Mouse (Mus musculus) right cerebral cortex, adult 2 months (tissue): ENCODE measurements at regions not wholly inside any gene's neighbourhood (a gene's known extent, or its start where the extent isn't known, plus 50 kb on each side); places are given as distances from the start of the nearest gene placed in this dataset.
"Not testable (repeated sequence)": the region's sequence is repeated elsewhere in the genome, so short reads cannot be mapped to it uniquely, and the experiment has no call there.

Source experiments
- DNase-seq, 2 experiments: peaks; one replicate each; pipeline ENCODE4 v3.0.0; 2021 to 2022; ENCODE audit warnings: low spot score in 2 of 2

- DNase-seq = peak; percentile 57 to 67
Measured at GRCm38 (mm10) chr5:102123285-102123684, 53.6 kb upstream of the Wdfy3 start.

DNA sequence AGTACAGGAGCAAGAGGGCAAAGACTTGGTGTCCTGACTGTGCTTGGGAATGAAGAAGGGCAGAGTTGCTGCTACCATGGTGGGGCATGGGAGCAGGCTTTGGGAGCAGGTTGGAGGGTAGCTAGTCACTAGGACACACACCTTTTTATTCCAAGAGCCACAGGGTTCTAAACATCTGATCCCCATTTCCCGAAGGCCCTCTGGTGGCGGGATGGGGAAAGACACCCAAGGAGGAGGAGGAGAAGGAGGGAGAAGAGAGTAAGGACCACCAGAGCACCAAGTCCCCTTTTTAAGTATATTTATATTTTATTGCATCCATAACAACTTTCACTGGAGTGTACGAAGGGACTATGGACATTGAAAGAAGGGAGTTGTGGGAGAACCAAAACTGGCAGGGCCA is 57.0 kb upstream of the Wdfy3 start:
- DNase-seq = peak; percentile 44 to 62

DNA sequence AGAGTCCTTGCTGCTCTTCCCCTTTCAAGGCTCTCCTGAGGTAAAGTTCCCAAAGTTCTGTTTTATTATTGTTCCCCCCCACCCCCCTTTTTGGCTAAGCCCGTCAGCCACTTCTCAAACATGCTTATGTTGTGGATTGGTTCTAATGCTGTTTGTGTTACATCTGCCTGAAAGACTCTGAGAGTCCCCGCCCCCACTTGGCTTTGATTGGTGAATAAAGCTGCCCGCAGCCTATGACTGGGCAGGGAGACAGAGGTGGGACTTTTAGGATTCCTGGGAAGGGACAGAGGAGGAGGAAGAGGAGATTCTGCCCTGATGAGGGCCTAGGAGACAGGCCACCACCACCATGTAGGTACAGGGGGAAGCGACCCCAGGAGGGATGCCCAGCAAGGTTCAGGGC is 78.3 kb upstream of the Wdfy3 start:
- no peak for DNase-seq

- DNase-seq = peak; percentile 94 to 95
Measured at GRCm38 (mm10) chr5:102149481-102150129, 79.9 kb upstream of the Wdfy3 start.

DNA sequence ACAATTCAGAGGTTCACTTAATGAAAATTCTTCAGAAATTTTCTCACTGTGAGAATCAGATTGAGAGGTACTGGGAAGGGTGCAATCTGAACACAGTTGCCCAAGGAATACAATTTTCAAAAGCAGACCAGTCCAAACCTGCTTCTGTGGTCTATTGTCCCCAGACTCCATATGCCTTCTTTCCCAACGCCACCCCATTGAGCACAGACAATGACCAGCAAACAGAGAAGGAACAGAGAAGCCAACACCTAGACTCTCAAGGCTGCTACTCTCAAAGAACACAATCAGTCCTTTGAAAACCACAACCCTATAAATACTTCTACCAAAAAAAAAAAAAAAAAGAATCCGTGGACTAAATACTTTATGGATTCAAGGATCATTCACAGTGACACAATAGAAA is 89.9 kb upstream of the Wdfy3 start:
- DNase-seq = no peak

DNA sequence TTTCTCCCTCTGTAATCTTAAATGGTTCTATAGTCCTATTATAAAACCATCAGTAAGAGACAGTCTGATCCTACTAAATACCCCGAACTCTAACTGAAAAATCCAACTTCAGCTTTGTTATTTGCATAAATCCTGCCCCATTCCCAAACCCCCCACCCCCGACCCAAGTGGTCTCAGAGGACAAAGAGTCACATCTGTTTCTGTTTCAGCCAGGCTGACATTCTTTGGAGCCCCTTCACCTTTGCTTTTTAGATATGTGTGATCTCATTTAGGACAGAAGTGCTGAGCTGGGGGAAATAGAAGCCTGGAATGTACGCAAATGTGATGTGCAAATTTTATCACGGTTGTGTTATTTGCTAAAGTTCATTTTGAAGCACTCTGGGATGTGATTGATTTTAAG is 98.3 kb upstream of the Wdfy3 start:
- no peak for DNase-seq

DNA sequence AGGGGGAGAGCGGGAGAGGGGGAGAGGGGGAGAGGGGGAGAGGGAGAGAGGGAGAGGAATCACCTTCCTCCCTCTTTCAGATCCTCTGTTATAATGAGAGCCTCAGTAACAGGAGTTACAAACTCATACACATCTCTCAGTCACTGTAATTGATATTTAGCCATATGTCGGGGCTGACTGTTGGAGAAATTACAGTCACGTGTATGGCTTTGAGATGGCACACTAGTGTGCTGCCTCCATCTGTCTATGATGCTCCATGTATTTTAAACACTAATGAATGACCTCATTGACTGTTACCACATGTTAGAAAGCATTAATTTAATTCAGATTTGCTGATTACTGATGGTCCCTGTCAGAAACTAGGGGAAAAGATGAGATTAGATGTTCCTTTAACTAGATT is 102.1 kb upstream of the Wdfy3 start:
- no peak for DNase-seq

DNA sequence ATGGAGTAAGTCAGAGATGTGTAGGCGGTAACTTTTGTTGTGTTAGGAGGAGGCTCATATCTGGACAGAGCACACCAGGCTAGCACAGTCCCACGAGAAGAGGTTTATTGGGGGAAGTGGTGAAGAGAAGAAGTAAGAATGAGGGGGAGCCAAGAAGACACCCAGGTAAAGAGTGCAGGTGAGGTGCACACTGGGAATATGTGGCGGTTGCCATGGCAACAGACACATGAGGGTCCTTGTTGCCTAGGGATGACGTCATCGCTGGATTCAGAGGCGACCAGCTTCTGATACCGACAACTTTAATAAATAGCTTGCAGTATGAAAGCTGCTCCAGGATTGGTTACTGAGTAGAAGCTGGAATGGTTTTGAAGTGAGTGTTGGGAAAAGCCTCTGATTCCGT is 110.5 kb upstream of the Wdfy3 start:
- DNase-seq = peak in 1 of 2 experiments; percentile 5

DNA sequence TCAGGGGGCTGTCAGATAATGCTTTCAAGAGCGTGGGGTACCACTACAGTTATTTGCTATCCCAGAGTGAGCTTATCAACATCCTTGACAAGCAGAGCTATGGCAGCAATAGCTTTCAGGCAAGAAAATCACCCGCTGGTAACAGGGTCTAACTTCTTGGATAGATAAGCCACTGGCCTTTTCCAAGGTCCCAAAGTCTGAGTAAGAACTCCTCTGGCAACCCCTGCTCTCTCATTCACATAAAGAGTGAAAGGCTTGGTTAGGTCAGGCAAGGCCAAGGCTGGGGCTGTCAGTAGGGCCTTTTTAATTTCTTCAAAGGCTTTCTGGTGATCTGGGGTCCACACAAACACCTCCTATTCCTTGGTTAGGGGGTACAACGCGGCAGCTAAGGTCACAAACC is 119.2 kb upstream of the Wdfy3 start:
- DNase-seq = not testable (repeated sequence)

- DNase-seq = no peak
Measured at GRCm38 (mm10) chr5:102206456-102206855, 136.7 kb upstream of the Wdfy3 start.

DNA sequence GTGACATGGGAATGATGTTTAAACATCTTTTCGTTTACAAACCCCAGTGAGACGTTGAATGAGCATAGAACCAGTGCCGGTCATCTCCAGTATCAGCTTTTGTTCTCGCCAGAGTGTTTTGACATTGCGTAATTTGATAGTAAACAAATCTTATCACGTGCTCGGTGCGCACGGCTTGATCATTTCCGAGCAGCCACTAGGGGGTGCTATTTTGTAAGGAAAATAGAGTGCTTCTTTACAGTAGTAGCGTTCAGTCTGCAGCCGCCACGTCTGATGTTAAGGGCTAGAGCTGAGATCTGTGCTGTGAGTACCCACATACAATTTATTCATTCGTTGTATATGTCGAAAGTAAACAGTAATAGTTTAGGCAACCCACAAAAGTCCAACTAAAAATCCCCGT is 137.2 kb upstream of the Wdfy3 start:
- DNase-seq = peak; percentile 83 to 86

GRCm38 (mm10) chr5:102213145-102213544 is 143.4 kb upstream of the Wdfy3 start:
- DNase-seq = peak; percentile 39 to 42

DNA sequence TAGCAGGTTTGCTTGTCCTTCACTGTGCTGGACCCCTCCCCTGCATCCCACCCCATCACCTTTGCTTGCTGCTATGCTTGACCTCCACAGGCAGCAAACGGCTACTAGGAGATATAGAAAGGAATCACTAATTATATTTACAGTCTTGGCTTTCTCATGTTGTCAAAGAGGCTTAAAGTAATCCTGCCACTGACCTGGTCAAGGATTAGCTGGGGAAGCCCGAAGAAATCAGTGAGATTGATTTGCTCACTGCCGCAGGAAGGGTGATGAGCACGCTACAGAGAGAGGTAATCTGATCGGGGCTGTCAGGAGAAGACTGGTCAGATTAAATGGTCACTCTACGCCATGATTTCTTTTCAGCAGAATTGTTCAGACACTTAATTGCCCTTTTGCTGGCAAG is 157.4 kb upstream of the Wdfy3 start:
- DNase-seq = no peak

- DNase-seq = no peak
Measured at GRCm38 (mm10) chr5:102242614-102243013, 172.9 kb upstream of the Wdfy3 start.

DNA sequence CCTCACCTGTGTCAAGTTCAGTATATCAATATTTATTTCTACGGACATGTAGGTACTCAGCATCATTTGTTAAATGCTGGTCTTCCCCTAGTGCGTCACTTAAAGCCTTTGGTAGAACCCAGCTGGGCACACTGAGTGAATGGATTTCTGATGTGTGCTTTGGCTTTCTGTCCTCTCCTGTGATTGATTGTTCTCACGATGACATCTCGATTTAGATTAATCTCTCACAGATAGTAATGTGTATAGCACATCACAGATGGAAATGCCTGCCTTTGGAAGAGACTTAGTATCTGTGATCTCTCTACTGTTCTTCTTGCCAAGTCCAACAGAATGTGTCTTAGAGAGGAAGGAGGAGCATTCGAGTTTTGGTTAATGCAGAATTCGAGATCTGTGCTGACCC is 175.0 kb upstream of the Wdfy3 start:
- no peak for DNase-seq

DNA sequence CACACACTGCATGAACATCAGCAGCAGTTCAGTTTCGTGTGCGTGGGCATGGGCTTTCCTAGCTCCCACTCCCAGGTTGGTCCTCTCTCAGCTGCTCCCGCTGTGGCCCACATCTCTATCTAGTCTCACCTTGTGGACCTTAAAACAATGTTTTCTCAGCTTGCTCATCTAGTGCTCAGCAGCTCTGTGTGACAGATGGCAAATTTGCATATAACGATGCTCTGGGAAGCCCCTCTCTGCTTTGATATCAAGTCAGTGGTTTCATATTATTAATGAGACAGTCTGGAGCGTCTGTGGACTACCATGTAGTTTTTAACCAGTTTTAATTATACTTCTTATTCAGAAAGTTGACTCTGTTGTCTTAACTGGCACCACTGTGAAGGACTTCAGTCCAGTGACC is 179.0 kb upstream of the Wdfy3 start:
- DNase-seq = no peak

DNA sequence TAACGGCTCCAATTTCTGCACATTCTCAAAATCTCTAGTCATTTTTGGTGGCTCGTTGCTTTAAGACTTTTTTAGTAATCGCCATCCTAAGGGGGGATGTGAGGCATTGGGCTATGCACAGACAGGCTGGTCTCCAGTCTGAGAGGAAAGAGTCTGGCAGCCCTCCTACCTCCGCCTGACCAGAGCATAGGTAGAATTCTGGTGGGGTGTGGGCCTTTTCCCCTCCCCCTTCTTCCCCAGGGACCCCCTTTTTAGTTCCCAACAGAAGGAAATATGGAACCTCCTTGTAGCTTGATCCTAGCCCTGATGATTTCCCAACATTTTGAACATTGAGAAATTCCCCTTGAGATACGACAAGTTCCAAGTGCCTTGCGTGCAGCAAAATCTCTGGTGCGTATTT is 181.4 kb upstream of the Wdfy3 start:
- no peak for DNase-seq

GRCm38 (mm10) chr5:102253786-102254185 is 184.1 kb upstream of the Wdfy3 start:
- DNase-seq = no peak

- DNase-seq = no peak
Measured at GRCm38 (mm10) chr5:102257104-102257503, 187.4 kb upstream of the Wdfy3 start.

DNA sequence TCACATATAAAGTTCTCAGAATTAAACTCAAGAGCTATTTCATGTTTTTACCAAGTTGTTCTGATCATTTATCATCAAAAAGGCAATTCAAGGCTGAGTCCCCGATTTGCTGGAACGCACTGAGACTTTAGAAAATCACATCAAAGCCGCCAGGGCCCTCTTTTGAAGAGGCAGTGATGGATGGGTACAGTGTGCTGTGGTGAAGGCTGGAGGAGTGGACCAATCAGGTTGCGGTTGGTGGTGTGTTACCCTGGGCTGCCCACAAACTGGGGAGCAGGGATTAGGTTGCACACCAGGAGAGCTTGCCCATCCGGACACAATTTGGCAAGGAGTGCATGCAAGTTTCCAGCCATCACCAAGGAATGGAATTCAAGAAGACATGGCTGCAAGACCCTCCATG is 191.9 kb upstream of the Wdfy3 start:
- no peak for DNase-seq

- DNase-seq = no peak
Measured at GRCm38 (mm10) chr5:102266451-102266850, 196.7 kb upstream of the Wdfy3 start.

DNA sequence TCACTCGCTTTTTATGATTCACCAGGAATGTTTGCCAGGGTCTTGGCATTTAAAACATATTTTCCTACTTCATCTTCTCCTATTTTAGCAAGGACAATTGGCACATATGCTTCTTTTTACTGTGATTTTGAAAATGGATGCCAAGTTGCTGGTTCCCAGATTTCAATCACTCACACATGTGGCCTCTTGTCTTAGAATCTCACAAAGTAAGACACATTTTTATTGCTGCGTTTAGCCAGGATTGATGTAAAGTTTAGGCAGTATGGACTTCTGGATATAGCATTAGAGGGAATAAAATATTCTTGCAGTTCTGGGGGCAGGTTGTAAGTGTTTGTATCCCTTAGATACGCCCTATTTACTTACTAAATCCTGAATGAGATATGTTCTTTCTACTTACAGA is 197.4 kb upstream of the Wdfy3 start:
- DNase-seq = no peak

GRCm38 (mm10) chr5:102269204-102269603 is 199.5 kb upstream of the Wdfy3 start:
- DNase-seq = no peak

DNA sequence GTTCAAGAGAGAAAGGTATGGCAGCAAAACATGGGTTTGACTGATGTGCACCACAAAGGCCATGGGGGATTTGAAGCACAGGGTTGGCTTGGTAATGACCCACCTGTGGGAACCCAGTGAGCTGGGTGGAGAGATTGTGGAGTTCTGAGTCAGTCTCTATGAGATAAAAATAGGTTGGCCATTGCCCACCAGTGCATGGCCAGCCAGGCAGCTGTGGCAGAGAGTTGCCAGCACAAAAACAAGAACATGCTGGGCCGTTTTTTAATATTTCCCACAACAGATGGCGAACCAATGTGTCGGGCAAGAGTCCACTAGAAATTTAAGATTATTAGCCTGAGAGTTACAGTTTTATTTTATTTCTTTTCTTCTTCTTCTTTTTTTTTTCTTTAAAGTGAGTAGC is 205.6 kb upstream of the Arhgap24 start:
- DNase-seq = no peak
